8 mouse cellular contexts compared by ENCODE assay signal in the genomic region with DNA sequence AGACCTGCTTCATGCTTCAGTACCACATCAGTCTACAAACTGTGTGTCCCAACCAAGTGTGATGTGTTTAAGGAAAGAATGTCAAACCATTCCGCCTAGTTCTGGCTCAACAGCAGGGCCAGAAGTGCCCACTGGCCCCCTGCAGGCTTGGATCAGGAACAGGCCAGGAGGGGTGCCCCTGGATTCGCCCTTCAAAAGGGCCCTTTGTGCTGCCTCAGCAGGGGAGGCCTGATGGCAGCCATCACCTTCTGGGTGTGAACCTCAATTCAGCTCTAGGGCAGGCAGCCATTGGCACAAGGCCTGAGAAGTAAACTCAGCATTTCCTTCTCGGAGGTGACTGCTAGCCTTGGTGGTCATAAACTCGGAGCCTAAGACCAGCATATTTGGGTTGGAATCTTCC. TPM values are rescaled to one million over a fixed set of nuclear protein-coding genes. Genes with fewer than 3 reads are reported as not detected.
A peak's percentile ranks its signal among the peaks of the same experiment; 100 is the strongest.
DNase-seq lines count a peak whose midpoint lies in the region; ATAC-seq and TF ChIP-seq lines count a peak whose summit lies in the region.

No protein-coding gene starts in this region.

- H3K4me1 ChIP-seq in E14TG2a.4 (replicated peaks; ENCODE audit: low read depth, low read length), result peaks cover 65% of the 10 kb centered on the region
- H3K4me1 ChIP-seq in forebrain, embryonic 16.5 days (replicated peaks; ENCODE audit: control insufficient read depth, insufficient read depth, low read length), result peaks cover 25% of the 10 kb centered on the region
- H3K4me1 ChIP-seq in kidney, embryonic 16.5 days (ENCODE audit: insufficient read depth, low read length), result peaks cover 41% of the 10 kb centered on the region
- peaks cover 36% of the 10 kb centered on the region for H3K4me1 ChIP-seq in midbrain, embryonic 10.5 days

- peak; percentile 64; the same call in 1 of the 2 replicates for ATAC-seq in forebrain, embryonic 16.5 days
- ATAC-seq in kidney, embryonic 16.5 days (ENCODE audit: low FRiP score, low TSS enrichment), result peak; percentile 46; the same call in 1 of the 2 replicates
- ATAC-seq in monocyte, adult 5-6 weeks (replicated peaks; ENCODE audit: insufficient number of reproducible peaks, low FRiP score, low TSS enrichment, poor library complexity, severe bottlenecking), result no peak

- H3K9ac ChIP-seq in forebrain, embryonic 16.5 days (replicated peaks; ENCODE audit: low read depth, low read length), result no peak overlapping the region
- H3K9ac ChIP-seq in kidney, embryonic 16.5 days (replicated peaks; ENCODE audit: low read length), result no peak overlapping the region

- no peaks in the 10 kb centered on the region; the same call in 1 of the 2 replicates for H3K27me3 ChIP-seq in E14TG2a.4 (ENCODE audit: insufficient read depth, low read length)
- H3K27me3 ChIP-seq in forebrain, embryonic 16.5 days (replicated peaks; ENCODE audit: control insufficient read depth, insufficient read depth, low read length), result no peaks in the 10 kb centered on the region
- H3K27me3 ChIP-seq in kidney, embryonic 16.5 days (ENCODE audit: insufficient read depth, low read length), result no peaks in the 10 kb centered on the region
- no peaks in the 10 kb centered on the region for H3K27me3 ChIP-seq in midbrain, embryonic 10.5 days (ENCODE audit: low read depth, poor library complexity, severe bottlenecking)

- peak; percentile 94 for DNase-seq in ZHBTc4 (ENCODE audit: low read depth, low spot score)
- DNase-seq in midbrain, embryonic 10.5 days (ENCODE audit: low spot score), result peak; percentile 26
- DNase-seq in urinary bladder, postnatal 36 days (ENCODE audit: low spot score in 2 of 2), result no peak
- no peak for DNase-seq in frontal cortex, postnatal 14 days (ENCODE audit: low spot score in 2 of 2)

- peaks cover 22% of the 10 kb centered on the region for H3K36me3 ChIP-seq in E14TG2a.4 (ENCODE audit: insufficient read depth, low read length)
- H3K36me3 ChIP-seq in forebrain, embryonic 16.5 days (ENCODE audit: control insufficient read depth, insufficient read depth), result no peaks in the 10 kb centered on the region
- peaks cover 13% of the 10 kb centered on the region; the same call in 1 of the 2 replicates for H3K36me3 ChIP-seq in kidney, embryonic 16.5 days (ENCODE audit: insufficient read depth, low read length)
- H3K36me3 ChIP-seq in midbrain, embryonic 10.5 days, result peaks cover 37% of the 10 kb centered on the region

- no peaks in the 10 kb centered on the region for H3K9me3 ChIP-seq in E14TG2a.4 (ENCODE audit: low read length)
- H3K9me3 ChIP-seq in forebrain, embryonic 16.5 days (ENCODE audit: control insufficient read depth, low read length), result no peaks in the 10 kb centered on the region
- no peaks in the 10 kb centered on the region for H3K9me3 ChIP-seq in kidney, embryonic 16.5 days (ENCODE audit: low read length)
- no peaks in the 10 kb centered on the region for H3K9me3 ChIP-seq in midbrain, embryonic 10.5 days (replicated peaks)

- 17% methylated on average over 4 of the region's 4 CpGs for WGBS in forebrain, embryonic 16.5 days
- 41% methylated on average over 4 of the region's 4 CpGs for WGBS in kidney, embryonic 16.5 days
- 44% methylated on average over 4 of the region's 4 CpGs for WGBS in midbrain, embryonic 10.5 days

- H3K4me2 ChIP-seq in forebrain, embryonic 16.5 days (ENCODE audit: low read length), result no peak overlapping the region
- no peak overlapping the region for H3K4me2 ChIP-seq in kidney, embryonic 16.5 days (replicated peaks; ENCODE audit: low read depth, low read length)

- peak overlapping the region; percentile 10; the same call in 1 of the 2 replicates for H3K4me3 ChIP-seq in E14TG2a.4 (replicated peaks; ENCODE audit: low read length)
- H3K4me3 ChIP-seq in forebrain, embryonic 16.5 days (replicated peaks; ENCODE audit: low read length), result no peak overlapping the region
- H3K4me3 ChIP-seq in kidney, embryonic 16.5 days (ENCODE audit: low read length), result no peak overlapping the region
- H3K4me3 ChIP-seq in midbrain, embryonic 10.5 days, result no peak overlapping the region

- H3K27ac ChIP-seq in forebrain, embryonic 16.5 days (ENCODE audit: low read length), result peak overlapping the region; percentile 50
- peak overlapping the region; percentile 81 for H3K27ac ChIP-seq in kidney, embryonic 16.5 days (ENCODE audit: low read length)
- H3K27ac ChIP-seq in midbrain, embryonic 10.5 days (replicated peaks), result peak overlapping the region; percentile 79

- no peak for TF ChIP-seq CTCF in E14TG2a.4 (conservative IDR thresholded peaks at IDR 0.05; ENCODE audit: low read length)

RNA-seq across cellular contexts. Expression of a gene that starts 33.1 kb away (rescaled TPM):
- 27.3 and 29.2 TPM in 2 replicates for polyA plus RNA-seq in forebrain, embryonic 16.5 days (2015; fragmentation: Nextera tagmentation; extraction: Ambion mirVana)
- polyA plus RNA-seq in kidney, embryonic 16.5 days (2015; fragmentation: Nextera tagmentation; extraction: Ambion mirVana), result 22.5 and 23.3 TPM in 2 replicates
- 23.1 and 25.0 TPM in 2 replicates for polyA plus RNA-seq in midbrain, embryonic 10.5 days (2016; fragmentation: Nextera tagmentation; extraction: Ambion mirVana)
- total RNA-seq in monocyte, adult 5-6 weeks (2017), result 15.8 to 51.1 TPM (median 20.4 TPM) in 3 replicates

Comparison
In these comparisons a context has a peak if more than half of its experiments do, and no peak if none do; other contexts are left out.
1. DNase-seq: peak in ZHBTc4 (single experiment) and midbrain, embryonic 10.5 days (single experiment); none in urinary bladder, postnatal 36 days (0 of 2) and frontal cortex, postnatal 14 days (0 of 2).
2. Peak in every context shown above with its lines, with median percentiles within 50 percentile points of each other: H3K27ac ChIP-seq.